Mouse (Mus musculus) brain, embryonic 14.5 days (tissue): ENCODE measurements at regions not wholly inside any gene's neighbourhood (a gene's known extent, or its start where the extent isn't known, plus 50 kb on each side); places are given as distances from the start of the nearest gene placed in this dataset.
A peak's percentile ranks its signal among the peaks of the same experiment; 100 is the strongest.

Experiments used
- DNase-seq: peaks from one replicate; pipeline ENCODE4 v3.0.0-alpha.2; 2011; ENCODE audit warnings: low read depth
- CTCF ChIP-seq: fragments of 200-500 bp; IDR thresholded peaks from 2 replicates; pipeline ENCODE4 v1.5.1; 2012; ENCODE audit warnings: inconsistent platforms, mild to moderate bottlenecking, moderate library complexity, borderline replicate concordance; ENCODE audit not compliant: insufficient read depth, insufficient read length; ENCODE audit errors: extremely low read depth
- POLR2A ChIP-seq: fragments of 200-500 bp; IDR thresholded peaks from 2 replicates; pipeline ENCODE4 v1.6.1; 2012; ENCODE audit warnings: mild to moderate bottlenecking, inconsistent platforms, borderline replicate concordance; ENCODE audit not compliant: poor library complexity, insufficient read depth, insufficient read length, severe bottlenecking; ENCODE audit errors: extremely low read depth

DNA sequence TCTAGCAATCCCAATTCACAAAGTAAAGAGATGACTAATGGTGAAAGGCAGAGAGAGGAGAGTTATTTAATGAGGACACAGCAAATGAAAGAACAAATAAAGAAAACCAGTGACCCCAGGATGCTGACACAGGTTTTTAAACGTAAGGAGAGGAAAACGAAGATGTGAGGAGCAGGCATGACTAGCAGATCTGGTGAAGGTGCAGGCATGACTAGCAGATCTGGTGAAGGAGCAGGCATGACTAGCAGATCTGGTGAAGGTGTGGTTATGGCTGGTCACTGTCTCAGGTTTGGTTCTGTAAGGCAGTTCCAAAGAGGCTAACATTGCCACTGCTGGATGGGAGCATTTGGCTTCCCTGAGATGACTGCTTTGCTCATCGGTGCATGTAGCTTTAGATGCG, 57.0 kb downstream of the Mbl2 start:
- TF ChIP-seq CTCF, result no peak
- no peak for DNase-seq

- TF ChIP-seq CTCF (peak; percentile 66; the same call in 1 of the 2 replicates), POLR2A (no peak)
- peak; percentile 82 for DNase-seq
These were observed 62.5 kb downstream of the Mbl2 start for GRCm38 (mm10) chr19:30295263-30295704.

- no peak for DNase-seq
- TF ChIP-seq CTCF, result no peak
- TF ChIP-seq POLR2A, result no peak
These were observed 63.3 kb downstream of the Mbl2 start for GRCm38 (mm10) chr19:30296024-30296423.

GRCm38 (mm10) chr19:30299536-30299935, 66.8 kb downstream of the Mbl2 start:
- no peak for DNase-seq
- TF ChIP-seq POLR2A, result no peak
- no peak for TF ChIP-seq CTCF

DNA sequence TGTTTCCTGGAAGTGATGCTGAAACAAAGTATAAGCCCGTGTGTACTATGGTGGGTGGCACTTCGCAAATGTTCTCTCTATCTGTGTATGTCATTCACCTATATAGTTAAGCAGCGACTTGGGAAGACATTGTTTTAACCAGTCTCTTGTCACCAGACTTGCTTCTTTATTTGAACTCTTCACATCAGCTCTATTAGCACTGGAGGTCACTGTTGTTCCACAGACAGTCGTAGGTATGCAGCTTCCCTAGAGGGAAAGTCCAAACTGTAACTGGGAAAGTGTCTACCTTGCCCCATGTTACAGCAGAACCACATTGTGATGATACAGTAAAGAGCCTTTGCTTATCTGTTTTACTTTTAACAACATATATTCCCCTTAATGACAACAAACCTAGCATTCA, 69.5 kb downstream of the Mbl2 start:
- DNase-seq, result no peak
- no peak for TF ChIP-seq POLR2A
- TF ChIP-seq CTCF, result no peak

DNA sequence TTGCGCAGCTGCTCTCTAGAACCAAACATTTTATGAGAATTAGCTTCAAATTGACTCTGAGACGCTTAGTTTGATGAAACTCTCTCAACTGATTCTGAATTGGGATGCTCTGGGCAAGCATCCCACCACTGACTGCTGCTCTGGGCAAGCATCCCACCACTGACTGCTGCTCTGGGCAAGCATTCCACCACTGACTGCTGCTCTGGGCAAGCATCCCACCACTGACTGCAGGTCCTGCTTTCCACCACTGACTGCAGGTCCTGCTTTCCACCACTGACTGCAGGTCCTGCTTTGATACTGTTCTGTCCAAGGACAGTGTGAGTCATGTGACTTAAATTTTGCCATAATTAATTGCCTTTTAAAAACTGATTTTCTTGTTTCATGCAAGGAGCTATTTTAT, 73.6 kb downstream of the Mbl2 start:
- peak; percentile 13 for DNase-seq
- TF ChIP-seq POLR2A, result no peak
- TF ChIP-seq CTCF, result no peak

DNA sequence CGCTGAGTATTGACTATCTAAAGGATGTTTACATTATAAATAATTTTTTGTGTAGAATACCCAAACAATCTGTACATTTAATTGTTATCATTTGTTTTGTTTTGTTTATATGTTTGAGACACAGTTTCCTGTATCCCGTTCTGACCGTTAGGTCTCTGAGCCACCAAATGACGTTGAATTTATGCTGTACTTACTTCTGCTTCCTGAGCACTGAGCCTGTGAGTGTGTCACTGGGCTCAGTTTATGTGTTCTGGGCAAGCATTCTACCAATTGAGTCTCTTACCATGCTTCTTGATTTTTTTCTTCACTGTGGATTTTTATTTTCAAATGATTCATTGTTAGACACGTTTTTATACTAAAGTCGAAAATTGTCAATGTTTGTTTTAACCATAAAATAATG, 74.2 kb downstream of the Mbl2 start:
- DNase-seq, result no peak
- TF ChIP-seq CTCF, result no peak
- TF ChIP-seq POLR2A, result no peak

DNA sequence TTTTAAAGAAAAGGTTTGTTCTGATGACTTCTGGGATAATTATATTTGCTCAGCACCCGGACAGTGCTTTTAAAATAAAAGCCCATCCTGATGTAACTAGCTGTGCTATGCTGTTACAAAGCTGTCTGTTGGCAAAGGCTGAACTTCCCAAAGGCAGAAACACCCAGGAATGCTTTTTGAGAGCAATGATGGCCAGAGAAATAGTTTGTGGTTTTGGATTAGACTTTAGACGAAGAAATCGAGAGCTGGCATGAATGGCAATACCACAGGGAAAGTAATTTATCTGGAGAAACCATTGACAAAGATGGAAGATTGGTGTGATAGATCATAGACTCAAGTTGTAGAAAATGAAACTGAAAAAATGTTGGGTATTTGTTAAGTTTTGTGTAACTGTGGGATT, 84.6 kb downstream of the Mbl2 start:
- no peak for DNase-seq
- TF ChIP-seq CTCF (no peak), POLR2A (no peak)

DNA sequence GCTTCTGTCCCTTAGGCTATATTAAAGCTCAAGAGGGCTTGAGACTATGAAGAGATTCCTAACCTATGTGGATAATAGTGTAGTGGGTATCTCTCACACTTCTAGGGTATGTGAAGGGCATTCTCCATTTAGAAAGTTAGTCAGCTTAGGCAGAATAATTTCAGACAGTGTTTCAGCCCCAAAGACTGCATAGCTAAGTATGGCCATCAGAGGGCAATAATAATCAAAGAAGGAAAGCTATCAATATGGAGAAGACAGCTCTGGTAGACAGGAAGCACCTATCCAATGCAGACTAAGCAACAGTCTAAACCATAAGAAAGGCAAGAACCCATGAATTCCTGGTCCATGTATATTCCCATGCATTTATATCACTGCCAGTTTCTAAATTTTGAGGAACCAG, 95.0 kb downstream of the Mbl2 start:
- TF ChIP-seq POLR2A, result no peak
- no peak for DNase-seq

DNA sequence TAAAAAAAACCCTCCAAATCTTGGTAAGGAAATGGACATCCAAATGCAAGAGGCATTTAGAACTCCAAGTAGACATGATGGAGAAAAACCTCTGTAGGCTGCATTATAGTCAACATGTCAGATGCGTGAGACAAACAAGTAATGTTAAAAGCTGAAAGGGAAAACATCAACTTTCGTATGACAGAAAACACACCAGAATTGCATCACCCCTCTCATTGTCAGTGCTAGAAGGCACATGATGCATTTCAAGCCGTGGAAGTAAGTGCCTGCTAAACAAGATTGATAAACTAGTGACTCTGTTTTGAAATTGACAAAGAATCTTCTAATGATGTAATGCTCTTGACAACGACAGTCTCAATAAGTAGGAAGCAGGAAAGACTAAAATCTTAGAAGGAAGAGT, 96.1 kb downstream of the Mbl2 start:
- no peak for TF ChIP-seq POLR2A
- no peak for TF ChIP-seq CTCF

DNA sequence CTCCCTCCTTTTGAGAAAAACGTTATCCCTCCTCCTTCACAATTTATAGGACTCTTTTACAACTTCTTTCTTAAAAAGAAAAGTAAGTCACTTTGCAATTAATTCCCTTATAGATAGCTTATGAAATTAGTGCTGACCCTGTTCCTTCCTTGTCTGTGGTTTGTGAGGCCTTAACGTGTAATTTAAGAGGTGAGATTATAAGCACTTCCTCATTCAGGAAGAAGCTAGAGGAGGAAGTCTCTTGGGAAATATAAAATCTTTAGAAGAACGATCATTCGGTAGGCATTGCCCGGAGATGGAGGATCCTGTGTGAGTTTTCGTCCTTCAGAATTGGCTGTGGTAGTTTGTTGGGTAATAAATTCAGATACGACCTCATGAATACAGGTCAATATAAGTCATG, 98.0 kb downstream of the Mbl2 start:
- no peak for DNase-seq
- no peak for TF ChIP-seq CTCF
- no peak for TF ChIP-seq POLR2A

More for the DNA sequence above, 96.1 kb downstream of the Mbl2 start:
- DNase-seq, result no peak

DNA sequence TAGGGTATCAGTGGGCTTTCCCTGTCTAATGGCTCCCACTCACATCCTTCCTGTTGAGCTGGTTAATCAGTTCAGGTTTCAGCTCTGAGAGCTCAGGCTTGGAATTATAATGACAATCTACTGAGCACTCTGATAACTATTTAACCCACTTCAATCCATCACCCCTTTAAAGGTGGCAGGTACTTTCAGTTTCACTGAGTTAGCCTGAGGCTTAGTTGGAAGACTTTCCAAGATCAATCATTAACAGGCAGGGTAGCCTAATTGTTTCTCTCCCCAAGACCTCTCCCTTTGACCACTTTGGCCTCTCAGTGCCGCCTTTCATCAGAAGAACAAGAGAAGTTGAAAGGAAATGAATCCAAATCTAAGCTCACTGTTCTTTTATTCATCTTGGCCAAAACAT, 99.1 kb downstream of the Mbl2 start:
- peak; percentile 2 for DNase-seq
- TF ChIP-seq POLR2A, result no peak
- TF ChIP-seq CTCF, result no peak

GRCm38 (mm10) chr19:30344401-30344800, 111.7 kb downstream of the Mbl2 start:
- no peak for DNase-seq
- no peak for TF ChIP-seq POLR2A
- TF ChIP-seq CTCF, result no peak

- no peak for TF ChIP-seq CTCF
- TF ChIP-seq POLR2A, result no peak
- no peak for DNase-seq
These were observed 116.2 kb downstream of the Mbl2 start for GRCm38 (mm10) chr19:30348924-30349323.
